Mouse (Mus musculus) cerebellum, postnatal 14 days (tissue): ENCODE measurements around the gene Cox4i2.
A peak's percentile ranks its signal among the peaks of the same experiment; 100 is the strongest.

Source experiments
- DNase-seq, 2 experiments: peaks; one replicate each; pipeline ENCODE4 v3.0.0; 2021; ENCODE audit warnings: mixed read lengths in 2 of 2

The Cox4i2 gene

DNA sequence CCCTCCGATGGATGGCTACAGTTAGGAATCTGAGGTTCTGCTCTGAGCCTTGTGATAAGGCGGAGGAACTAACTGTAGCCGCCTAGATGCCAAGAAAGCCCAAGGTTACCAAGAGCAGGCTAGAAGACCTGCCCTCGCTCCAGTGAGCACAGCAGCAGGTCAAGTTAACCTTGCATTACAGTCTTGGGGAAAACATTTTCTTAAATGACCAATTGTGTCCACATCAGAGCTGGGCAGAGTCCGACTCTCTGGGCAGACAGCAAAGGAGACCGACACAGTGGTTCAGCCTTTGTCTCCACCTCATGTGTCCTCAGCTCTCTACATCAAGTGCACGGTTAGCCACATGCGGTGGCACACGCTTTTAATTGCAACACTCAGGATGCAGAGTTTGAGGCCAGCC lies 17.6 kb downstream of the Cox4i2 start:
- no peak for DNase-seq

- DNase-seq: no peak
These were observed 18.3 kb downstream of the Cox4i2 start for GRCm38 (mm10) chr2:152772231-152772630.

DNA sequence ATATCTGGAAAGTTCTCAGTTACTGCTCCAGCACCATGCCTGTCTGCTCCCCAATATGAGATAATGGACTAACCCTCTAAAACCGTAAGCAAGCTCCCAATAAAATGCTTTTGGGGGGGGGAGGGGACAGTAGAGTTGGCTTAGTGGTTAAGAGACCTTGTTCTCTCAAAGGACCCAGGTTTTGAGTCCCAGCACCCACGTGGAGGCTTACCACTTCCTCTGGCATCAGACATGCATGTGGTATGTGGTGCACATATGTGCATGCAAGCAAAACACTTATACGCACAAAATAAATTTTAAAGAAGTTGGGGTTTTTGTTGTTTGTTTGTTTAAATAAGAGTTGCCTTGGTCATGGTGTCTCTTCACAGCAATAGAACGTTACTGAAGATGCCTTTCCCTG lies 21.4 kb downstream of the Cox4i2 start:
- no peak for DNase-seq

DNA sequence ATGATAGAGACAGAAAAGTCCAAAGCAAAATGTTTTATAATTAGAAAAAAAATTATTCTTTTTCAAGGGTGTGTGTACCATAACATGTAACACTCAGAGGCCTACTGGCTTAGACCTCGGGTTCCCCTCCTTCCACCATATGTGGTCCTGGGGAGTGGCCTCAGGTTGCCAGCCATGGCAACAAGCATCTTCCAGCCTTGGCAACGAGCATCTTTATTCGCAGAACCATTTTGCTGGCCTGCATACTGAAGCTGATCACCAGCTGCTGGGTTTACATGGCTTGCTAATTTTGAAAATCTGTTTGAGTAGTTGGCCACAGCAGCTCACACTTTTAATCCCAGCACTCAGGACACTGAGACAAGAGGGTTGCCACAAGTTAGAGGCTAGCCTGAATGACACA lies 22.0 kb downstream of the Cox4i2 start:
- DNase-seq: no peak

DNA sequence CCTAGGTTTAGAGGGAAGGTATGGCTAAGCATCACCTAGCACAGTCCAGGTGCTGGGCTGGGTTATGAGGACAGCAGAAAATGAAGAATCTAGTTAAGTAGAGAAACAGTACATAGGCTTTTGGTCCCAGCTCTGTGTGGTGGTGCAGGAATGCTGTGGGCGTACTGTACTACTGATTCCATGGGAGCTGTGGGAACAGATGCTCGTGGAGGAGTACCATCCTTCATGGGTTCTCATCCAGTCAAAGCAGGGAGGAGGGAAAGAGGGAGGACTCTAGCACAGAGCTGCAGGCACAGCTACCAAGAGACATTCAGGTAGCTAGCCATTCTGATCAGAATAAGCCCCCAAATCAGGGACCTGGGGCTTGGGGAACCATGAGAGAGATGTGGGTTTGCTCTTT lies 22.5 kb downstream of the Cox4i2 start:
- no peak for DNase-seq

GRCm38 (mm10) chr2:152777081-152777480 lies 23.1 kb downstream of the Cox4i2 start:
- DNase-seq: no peak

DNA sequence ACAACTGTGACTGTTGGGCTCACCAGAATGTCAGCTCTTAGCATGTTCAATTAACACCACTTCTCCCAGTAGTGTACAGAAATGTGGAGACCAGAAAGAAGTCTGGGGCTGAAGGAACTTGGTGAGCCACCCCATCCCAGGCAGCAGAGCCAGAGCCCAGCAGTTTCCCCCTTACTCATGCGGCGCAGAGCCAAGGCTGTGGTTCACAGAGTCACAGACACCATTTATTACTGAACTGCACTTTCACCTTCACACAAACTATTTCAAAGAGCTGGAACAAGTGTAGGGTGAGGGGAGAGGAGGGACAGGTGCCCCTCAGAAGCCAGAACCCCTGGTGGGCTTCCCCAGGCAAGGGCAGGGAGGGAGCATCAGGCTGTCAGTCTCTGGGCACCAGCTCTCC lies 26.5 kb downstream of the Cox4i2 start:
- no peak for DNase-seq

DNA sequence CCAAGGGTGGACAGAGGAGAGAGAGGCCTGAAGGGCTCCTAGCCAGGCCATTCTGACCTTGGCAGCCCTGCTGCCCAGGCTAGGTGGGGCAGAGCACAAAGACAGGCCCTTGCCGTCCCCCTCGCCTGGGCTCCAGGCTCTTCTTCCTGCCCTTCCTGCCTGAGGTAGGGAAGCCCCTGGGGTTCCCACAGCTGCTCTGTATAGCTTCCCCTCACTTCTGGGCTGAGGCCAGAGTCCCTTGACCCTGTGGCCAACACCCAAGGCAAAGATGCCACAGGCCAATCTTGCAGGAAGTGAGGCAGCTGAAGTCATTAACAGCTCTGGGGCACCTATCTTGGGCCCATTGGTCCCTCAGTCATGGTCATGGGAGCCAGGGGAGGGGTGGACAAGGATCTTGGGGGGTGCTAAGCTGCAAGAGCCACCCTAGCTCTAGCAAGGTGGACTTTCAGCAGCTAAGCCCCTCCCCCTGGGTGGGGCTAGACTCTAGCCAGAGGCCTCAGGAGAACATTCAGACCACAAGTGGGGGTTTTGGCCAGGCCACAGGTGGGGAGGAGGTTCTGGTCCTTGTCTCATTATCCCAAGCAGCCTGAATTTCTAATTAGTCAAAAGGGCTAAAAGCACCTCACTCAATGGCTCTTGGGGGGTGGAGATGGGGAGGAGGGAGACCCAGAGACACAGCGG lies 27.2 kb downstream of the Cox4i2 start:
- no peak for DNase-seq

DNA sequence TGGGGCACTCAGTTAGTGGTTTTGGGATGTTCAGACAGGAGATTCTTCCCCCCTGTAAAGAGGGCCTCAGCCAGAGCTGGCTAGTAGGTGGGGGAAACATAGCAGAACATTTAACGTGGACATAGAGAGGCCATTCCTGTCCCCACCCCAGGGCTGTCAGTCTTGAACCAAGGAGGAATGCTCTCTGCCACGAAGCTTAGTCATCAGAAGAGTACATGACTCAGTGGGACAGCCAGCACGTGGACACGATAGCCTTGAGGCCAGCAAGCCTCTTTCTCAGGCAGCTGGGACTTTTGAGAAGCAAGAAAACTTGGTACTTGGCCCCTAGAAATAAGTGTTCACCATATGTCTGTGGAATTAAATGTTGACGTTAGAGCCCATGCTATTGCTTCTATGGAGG lies 28.7 kb downstream of the Cox4i2 start:
- DNase-seq: no peak

DNA sequence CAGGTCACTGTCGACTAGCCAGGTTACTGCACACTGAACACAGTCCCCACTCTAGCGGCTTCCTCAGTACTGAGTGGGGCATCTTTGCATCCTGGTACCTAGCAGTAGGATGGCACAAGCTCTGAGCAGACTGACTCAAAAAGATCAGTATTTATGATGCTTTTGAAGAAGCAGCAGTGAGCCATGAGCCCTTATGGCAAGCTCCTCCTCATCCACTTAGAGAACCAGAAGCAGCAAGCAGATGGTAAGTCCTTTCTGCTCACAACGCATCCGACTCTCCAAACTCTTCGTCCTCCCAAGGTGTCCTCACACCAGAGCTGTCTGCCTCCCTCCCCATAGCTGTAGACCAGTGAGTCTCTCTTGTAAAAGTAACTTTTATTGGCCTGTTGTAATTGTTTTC lies 29.3 kb downstream of the Cox4i2 start:
- no peak for DNase-seq

- DNase-seq: no peak
These were observed 30.7 kb downstream of the Cox4i2 start for GRCm38 (mm10) chr2:152784640-152785039.

- peak; percentile 75 to 83 for DNase-seq
These were observed 31.7 kb downstream of the Cox4i2 start for GRCm38 (mm10) chr2:152785446-152786350.

- no peak for DNase-seq
These were observed 33.2 kb downstream of the Cox4i2 start for GRCm38 (mm10) chr2:152787136-152787535.

DNA sequence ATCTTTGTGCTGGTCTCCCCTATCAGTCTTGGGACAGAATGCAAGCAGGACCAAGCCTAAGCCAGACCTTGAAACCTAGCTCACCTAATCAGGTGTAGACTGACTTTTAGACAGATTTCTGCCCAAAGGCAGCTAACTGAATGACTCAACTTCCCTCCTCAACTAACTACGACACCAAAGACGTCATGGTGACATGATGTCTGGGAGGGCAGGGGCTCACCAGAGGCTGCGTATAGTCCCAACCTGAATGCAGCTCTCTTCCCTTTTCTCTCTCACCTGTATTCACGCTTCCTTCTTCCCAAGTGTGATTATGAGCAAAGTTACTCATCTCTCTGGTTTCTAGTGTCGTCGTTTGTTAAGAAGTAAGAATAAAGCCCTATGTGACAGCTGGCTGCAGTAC lies 33.6 kb downstream of the Cox4i2 start:
- no peak for DNase-seq

DNA sequence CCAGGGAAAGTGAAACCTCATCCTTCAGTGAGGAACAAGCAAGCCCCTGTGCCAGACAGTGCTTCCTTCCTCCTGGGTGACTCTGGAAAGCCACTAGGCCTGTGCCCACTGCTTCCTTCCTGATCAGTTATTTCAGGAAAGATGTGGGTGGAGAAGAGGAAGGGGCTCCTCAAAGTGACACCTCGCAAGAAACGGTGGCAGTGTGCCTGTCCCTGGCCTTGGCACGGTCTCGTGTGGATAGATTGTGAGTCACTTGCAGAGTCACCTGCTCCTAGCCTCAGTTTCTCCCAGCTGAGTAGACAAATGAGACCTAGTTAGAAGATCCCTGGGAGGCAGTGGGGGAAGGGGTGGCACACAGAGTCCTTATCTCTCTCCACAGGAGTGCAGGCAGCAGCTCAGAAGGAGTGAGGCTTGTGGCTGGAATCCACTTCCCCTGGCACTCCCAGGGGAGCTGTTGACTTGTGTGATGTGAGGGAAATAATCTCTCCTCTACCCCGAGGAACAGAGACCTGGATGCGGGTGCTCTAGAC lies 35.0 kb downstream of the Cox4i2 start:
- peak; percentile 46 to 57 for DNase-seq

DNA sequence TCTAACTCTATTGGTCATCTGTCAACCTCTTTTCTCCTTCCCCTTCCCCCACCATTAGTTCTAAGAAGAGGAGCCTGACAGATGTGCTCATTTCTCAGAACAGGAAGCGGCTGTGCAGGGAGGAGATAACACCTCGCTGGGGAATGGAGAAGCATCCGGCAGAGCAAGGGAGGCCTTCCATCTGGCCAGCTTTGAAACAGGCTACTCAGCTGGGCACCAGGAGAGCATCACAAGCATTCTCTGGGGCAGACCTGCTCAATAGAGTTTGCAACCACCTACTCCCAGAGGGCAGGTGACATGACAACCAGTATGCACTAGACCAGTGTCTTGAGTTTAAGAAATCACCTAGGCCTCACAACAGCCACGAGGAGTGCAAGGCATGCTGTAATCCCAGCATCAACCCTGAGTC lies 35.6 kb downstream of the Cox4i2 start:
- no peak for DNase-seq

GRCm38 (mm10) chr2:152792461-152792860 lies 38.5 kb downstream of the Cox4i2 start:
- no peak for DNase-seq

DNA sequence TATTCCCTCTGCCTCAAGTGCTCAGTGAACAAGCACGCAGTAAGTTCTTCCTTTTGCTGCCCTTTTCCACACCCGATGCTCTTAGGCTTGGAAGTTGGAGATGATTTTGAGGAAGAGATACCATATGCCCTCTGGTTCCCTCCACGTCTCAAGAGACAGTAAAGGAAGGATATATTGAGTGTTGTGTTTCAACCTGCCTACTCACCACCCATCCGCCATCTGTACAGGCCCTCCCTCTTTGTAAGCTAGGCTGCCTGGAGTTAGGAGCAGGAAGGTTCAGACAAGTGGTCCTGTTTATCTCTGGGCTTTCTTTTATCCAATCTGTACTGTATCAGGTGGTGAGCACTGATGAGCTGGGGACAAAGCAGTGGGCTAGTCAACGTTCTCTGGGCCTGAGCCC lies 39.4 kb downstream of the Cox4i2 start:
- DNase-seq: no peak

DNA sequence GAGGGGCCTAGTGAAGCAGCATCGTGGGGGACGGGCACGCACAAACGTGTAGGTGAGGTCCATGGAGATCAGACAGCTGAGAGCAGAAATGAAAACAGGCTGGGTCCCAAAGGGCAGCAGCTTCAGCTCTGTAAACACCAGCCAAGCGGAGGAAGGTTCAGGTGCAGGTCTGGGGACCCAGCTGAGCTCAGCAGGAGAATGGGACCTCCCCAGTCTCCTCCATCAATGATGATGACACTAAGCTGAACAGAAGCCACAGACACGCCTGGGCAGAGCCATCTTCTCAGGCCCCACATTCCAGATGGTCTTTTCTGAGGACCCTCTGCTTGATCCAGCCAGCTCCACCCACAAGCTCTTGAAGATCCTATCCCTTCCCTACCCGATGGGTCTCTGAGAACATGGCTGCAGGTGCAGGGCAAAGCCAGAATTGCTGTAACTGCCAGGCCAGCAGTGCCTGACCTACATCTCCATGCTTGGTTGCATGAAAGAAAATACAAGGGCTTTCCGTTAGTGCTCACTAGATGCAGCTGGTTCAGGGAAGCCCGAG lies 40.4 kb downstream of the Cox4i2 start:
- peak; percentile 49 to 58 for DNase-seq

- no peak for DNase-seq
These were observed 43.6 kb downstream of the Cox4i2 start for GRCm38 (mm10) chr2:152797589-152797988.

DNA sequence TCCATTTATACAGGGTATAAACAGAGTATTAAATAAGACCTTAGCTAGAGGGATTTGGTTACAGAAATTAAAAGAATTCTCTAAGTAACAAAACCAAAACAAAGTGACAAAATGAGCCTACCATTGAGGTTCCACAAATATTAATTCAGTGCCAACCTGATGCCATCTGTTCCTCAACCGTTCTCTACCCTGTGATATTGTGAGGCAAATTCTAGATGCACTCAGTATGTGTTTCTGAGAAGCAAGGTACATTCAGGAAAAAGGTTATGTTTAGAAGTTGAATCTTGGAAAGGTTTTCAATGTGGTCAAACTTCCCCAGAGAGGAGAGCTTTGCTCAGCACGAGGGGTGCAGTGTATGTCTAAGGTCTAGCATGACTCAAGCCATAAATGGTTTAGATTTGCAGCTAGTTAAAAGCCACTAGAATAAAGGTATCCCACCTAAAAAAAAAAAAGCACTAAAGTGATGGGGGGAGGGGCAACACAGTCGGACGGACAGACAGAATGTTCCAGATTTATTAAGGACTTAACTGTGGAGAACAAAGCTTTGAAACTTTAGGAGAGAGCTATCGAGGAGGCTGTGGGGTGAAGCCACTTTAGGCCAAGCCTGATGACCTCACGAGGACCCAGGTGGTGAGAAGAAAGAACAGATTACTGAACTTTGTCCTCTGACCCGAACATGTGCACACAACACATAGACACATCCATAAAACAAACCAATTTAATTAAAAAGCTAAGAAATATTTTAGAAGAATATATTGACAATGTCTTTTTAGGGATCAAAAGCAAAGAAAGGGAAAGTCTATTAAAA lies 46.2 kb downstream of the Cox4i2 start:
- DNase-seq: peak in 1 of 2 experiments; percentile 61

- no peak for DNase-seq
These were observed 46.8 kb downstream of the Cox4i2 start for GRCm38 (mm10) chr2:152800762-152801113.

DNA sequence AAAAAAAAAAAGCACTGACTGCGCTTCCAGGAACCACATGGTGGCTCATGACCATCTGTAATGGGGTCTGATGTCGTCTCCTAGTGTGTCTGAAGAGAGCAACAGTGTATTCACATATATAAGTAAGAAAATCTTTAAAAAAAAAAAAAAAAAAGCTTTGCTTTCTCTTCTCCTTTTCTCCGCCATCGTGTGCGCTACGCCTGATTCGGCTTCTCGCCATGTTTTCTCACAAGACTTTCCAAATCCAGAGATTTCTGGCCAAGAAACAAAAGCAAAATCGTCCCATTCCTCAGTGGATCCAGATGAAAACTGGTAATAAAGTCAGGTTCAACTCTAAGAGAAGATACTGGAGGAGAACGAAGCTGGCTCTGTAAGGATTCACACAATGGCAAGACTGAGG lies 48.3 kb downstream of the Cox4i2 start:
- DNase-seq: no peak
